Mouse (Mus musculus) cerebellum, adult 9-11 months (tissue): Measurements from ENCODE around the gene Cldn10.

Experiments
- DNase-seq: peaks from one replicate; pipeline ENCODE4 v3.0.0; 2022

Gene Cldn10

DNA sequence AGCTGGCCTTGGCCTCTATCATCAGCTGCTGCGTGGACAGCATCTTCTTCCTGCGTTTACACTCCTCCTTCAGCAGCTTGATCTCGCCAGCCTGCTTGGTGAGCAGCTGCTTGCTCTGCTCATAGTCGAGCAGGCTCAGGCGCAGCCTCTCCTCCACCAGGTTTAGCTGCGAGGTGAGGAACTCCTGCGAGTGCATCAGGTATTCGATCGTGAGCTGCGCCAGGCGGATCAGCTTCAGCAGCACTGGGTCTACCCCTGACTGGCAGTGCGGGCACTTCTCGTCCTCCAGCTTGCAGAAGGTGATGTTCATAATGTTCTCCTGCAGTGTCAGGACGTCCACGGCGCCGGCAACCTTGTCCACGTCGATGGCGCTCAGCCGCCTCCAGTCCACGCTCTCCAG, 134.5 kb downstream of the Cldn10 start:
- no peak for DNase-seq

- peak; percentile 54 for DNase-seq
These were observed 135.0 kb downstream of the Cldn10 start for GRCm38 (mm10) chr14:118922667-118923184.
